Mouse (Mus musculus): Measurements from ENCODE around the gene Heg1. TPM values are rescaled to one million over a fixed set of nuclear protein-coding genes. Genes with fewer than 3 reads are reported as not detected.

Gene Heg1
- polyA plus RNA-seq, 1 experiment from 2014 or later = 4.6 TPM

- H3K9me3 ChIP-seq (replicated peaks; ENCODE audit: control insufficient read depth, low read length) = no peaks in the 10 kb centered on the region
- no peak for ATAC-seq (ENCODE audit: low read depth)
- no peak overlapping the region for H3K4me2 ChIP-seq (ENCODE audit: low read depth, low read length)
- no peak overlapping the region for H3K27ac ChIP-seq (ENCODE audit: low read length)
- no peaks in the 10 kb centered on the region for H3K36me3 ChIP-seq (ENCODE audit: control insufficient read depth, insufficient read depth)
- WGBS (ENCODE audit: insufficient replicate concordance) = 68% methylated on average over 14 of the region's 14 CpGs
- no peaks in the 10 kb centered on the region for H3K27me3 ChIP-seq (ENCODE audit: control insufficient read depth, insufficient read depth, low read depth, low read length)
- no peak overlapping the region for H3K9ac ChIP-seq (ENCODE audit: low read depth, low read length)
- no peaks in the 10 kb centered on the region for H3K4me1 ChIP-seq (ENCODE audit: control insufficient read depth, low read depth, low read length)
- no peak overlapping the region for H3K4me3 ChIP-seq (ENCODE audit: low read depth, low read length)
These were observed 10.6 kb upstream of the Heg1 start for GRCm38 (mm10) chr16:33673530-33674109.

- Histone ChIP-seq H3K27ac (ENCODE audit: low read length) (no peak overlapping the region), H3K9ac (ENCODE audit: low read depth, low read length) (no peak overlapping the region), H3K4me1 (ENCODE audit: control insufficient read depth, low read depth, low read length) (no peaks in the 10 kb centered on the region), H3K36me3 (ENCODE audit: control insufficient read depth, insufficient read depth) (no peaks in the 10 kb centered on the region), H3K4me3 (ENCODE audit: low read depth, low read length) (no peak overlapping the region), H3K4me2 (ENCODE audit: low read depth, low read length) (no peak overlapping the region), H3K9me3 (replicated peaks; ENCODE audit: control insufficient read depth, low read length) (no peaks in the 10 kb centered on the region), H3K27me3 (ENCODE audit: control insufficient read depth, insufficient read depth, low read depth, low read length) (no peaks in the 10 kb centered on the region)
- ATAC-seq (ENCODE audit: low read depth) = no peak
- WGBS (ENCODE audit: insufficient replicate concordance) = 69% methylated on average over 10 of the region's 10 CpGs
These were observed 8.9 kb upstream of the Heg1 start for GRCm38 (mm10) chr16:33675151-33675847.

GRCm38 (mm10) chr16:33675848-33676184 lies 8.4 kb upstream of the Heg1 start:
- WGBS (ENCODE audit: insufficient replicate concordance) = 57% methylated on average over 3 of the region's 3 CpGs

GRCm38 (mm10) chr16:33676347-33677312 lies 7.5 kb upstream of the Heg1 start:
- no peak overlapping the region for H3K27ac ChIP-seq (ENCODE audit: low read length)
- no peaks in the 10 kb centered on the region for H3K36me3 ChIP-seq (ENCODE audit: control insufficient read depth, insufficient read depth)
- H3K4me1 ChIP-seq (ENCODE audit: control insufficient read depth, low read depth, low read length) = no peaks in the 10 kb centered on the region
- H3K4me3 ChIP-seq (ENCODE audit: low read depth, low read length) = no peak overlapping the region
- no peak for ATAC-seq (ENCODE audit: low read depth)
- no peaks in the 10 kb centered on the region for H3K9me3 ChIP-seq (replicated peaks; ENCODE audit: control insufficient read depth, low read length)
- H3K27me3 ChIP-seq (ENCODE audit: control insufficient read depth, insufficient read depth, low read depth, low read length) = no peaks in the 10 kb centered on the region
- no peak overlapping the region for H3K9ac ChIP-seq (ENCODE audit: low read depth, low read length)
- 56% methylated on average over 7 of the region's 7 CpGs for WGBS (ENCODE audit: insufficient replicate concordance)
- H3K4me2 ChIP-seq (ENCODE audit: low read depth, low read length) = no peak overlapping the region

More at GRCm38 (mm10) chr16:33675848-33676184, 8.4 kb upstream of the Heg1 start:
- Histone ChIP-seq H3K9me3 (replicated peaks; ENCODE audit: control insufficient read depth, low read length) (no peaks in the 10 kb centered on the region), H3K4me1 (ENCODE audit: control insufficient read depth, low read depth, low read length) (no peaks in the 10 kb centered on the region), H3K36me3 (ENCODE audit: control insufficient read depth, insufficient read depth) (no peaks in the 10 kb centered on the region), H3K4me2 (ENCODE audit: low read depth, low read length) (no peak overlapping the region), H3K27ac (ENCODE audit: low read length) (no peak overlapping the region), H3K9ac (ENCODE audit: low read depth, low read length) (no peak overlapping the region), H3K4me3 (ENCODE audit: low read depth, low read length) (no peak overlapping the region), H3K27me3 (ENCODE audit: control insufficient read depth, insufficient read depth, low read depth, low read length) (no peaks in the 10 kb centered on the region)
- ATAC-seq (ENCODE audit: low read depth) = no peak

GRCm38 (mm10) chr16:33677313-33677690 lies 6.9 kb upstream of the Heg1 start:
- no peak for ATAC-seq (ENCODE audit: low read depth)
- no peaks in the 10 kb centered on the region for H3K36me3 ChIP-seq (ENCODE audit: control insufficient read depth, insufficient read depth)
- H3K27ac ChIP-seq (ENCODE audit: low read length) = no peak overlapping the region
- no peaks in the 10 kb centered on the region for H3K9me3 ChIP-seq (replicated peaks; ENCODE audit: control insufficient read depth, low read length)
- no peaks in the 10 kb centered on the region for H3K4me1 ChIP-seq (ENCODE audit: control insufficient read depth, low read depth, low read length)
- no peaks in the 10 kb centered on the region for H3K27me3 ChIP-seq (ENCODE audit: control insufficient read depth, insufficient read depth, low read depth, low read length)
- H3K4me3 ChIP-seq (ENCODE audit: low read depth, low read length) = no peak overlapping the region
- H3K4me2 ChIP-seq (ENCODE audit: low read depth, low read length) = no peak overlapping the region
- H3K9ac ChIP-seq (ENCODE audit: low read depth, low read length) = no peak overlapping the region
- WGBS (ENCODE audit: insufficient replicate concordance) = 80% methylated on average over 7 of the region's 7 CpGs

GRCm38 (mm10) chr16:33677901-33678300 lies 6.3 kb upstream of the Heg1 start:
- H3K4me2 ChIP-seq (ENCODE audit: low read depth, low read length) = no peak overlapping the region
- H3K27me3 ChIP-seq (ENCODE audit: control insufficient read depth, insufficient read depth, low read depth, low read length) = no peaks in the 10 kb centered on the region
- H3K9me3 ChIP-seq (replicated peaks; ENCODE audit: control insufficient read depth, low read length) = no peaks in the 10 kb centered on the region
- no peak overlapping the region for H3K4me3 ChIP-seq (ENCODE audit: low read depth, low read length)
- no peak for ATAC-seq (ENCODE audit: low read depth)
- H3K36me3 ChIP-seq (ENCODE audit: control insufficient read depth, insufficient read depth) = no peaks in the 10 kb centered on the region
- no peak overlapping the region for H3K9ac ChIP-seq (ENCODE audit: low read depth, low read length)
- no peaks in the 10 kb centered on the region for H3K4me1 ChIP-seq (ENCODE audit: control insufficient read depth, low read depth, low read length)
- WGBS (ENCODE audit: insufficient replicate concordance) = 59% methylated on average over 5 of the region's 5 CpGs
- H3K27ac ChIP-seq (ENCODE audit: low read length) = no peak overlapping the region

GRCm38 (mm10) chr16:33680271-33680670 lies 3.9 kb upstream of the Heg1 start:
- H3K9me3 ChIP-seq (replicated peaks; ENCODE audit: control insufficient read depth, low read length) = no peaks in the 10 kb centered on the region
- H3K27ac ChIP-seq (ENCODE audit: low read length) = no peak overlapping the region
- 73% methylated on average over 7 of the region's 7 CpGs for WGBS (ENCODE audit: insufficient replicate concordance)
- ATAC-seq (ENCODE audit: low read depth) = no peak
- peaks cover 5% of the 10 kb centered on the region; the same call in 1 of the 2 replicates for H3K4me1 ChIP-seq (ENCODE audit: control insufficient read depth, low read depth, low read length)
- no peak overlapping the region for H3K9ac ChIP-seq (ENCODE audit: low read depth, low read length)
- H3K27me3 ChIP-seq (ENCODE audit: control insufficient read depth, insufficient read depth, low read depth, low read length) = no peaks in the 10 kb centered on the region
- H3K36me3 ChIP-seq (ENCODE audit: control insufficient read depth, insufficient read depth) = no peaks in the 10 kb centered on the region
- H3K4me2 ChIP-seq (ENCODE audit: low read depth, low read length) = no peak overlapping the region
- H3K4me3 ChIP-seq (ENCODE audit: low read depth, low read length) = no peak overlapping the region

- Histone ChIP-seq H3K27me3 (ENCODE audit: control insufficient read depth, insufficient read depth, low read depth, low read length) (no peaks in the 10 kb centered on the region), H3K4me2 (ENCODE audit: low read depth, low read length) (no peak overlapping the region), H3K27ac (ENCODE audit: low read length) (no peak overlapping the region), H3K9me3 (replicated peaks; ENCODE audit: control insufficient read depth, low read length) (no peaks in the 10 kb centered on the region), H3K4me3 (ENCODE audit: low read depth, low read length) (no peak overlapping the region), H3K4me1 (ENCODE audit: control insufficient read depth, low read depth, low read length) (peaks cover 10% of the 10 kb centered on the region; the same call in 1 of the 2 replicates), H3K9ac (ENCODE audit: low read depth, low read length) (no peak overlapping the region), H3K36me3 (ENCODE audit: control insufficient read depth, insufficient read depth) (no peaks in the 10 kb centered on the region)
- 42% methylated on average over 10 of the region's 10 CpGs for WGBS (ENCODE audit: insufficient replicate concordance)
- ATAC-seq (ENCODE audit: low read depth) = no peak
These were observed 3.4 kb upstream of the Heg1 start for GRCm38 (mm10) chr16:33680816-33681215.

- ATAC-seq (ENCODE audit: low read depth) = no peak
- Histone ChIP-seq H3K27me3 (ENCODE audit: control insufficient read depth, insufficient read depth, low read depth, low read length) (no peaks in the 10 kb centered on the region), H3K36me3 (ENCODE audit: control insufficient read depth, insufficient read depth) (no peaks in the 10 kb centered on the region), H3K4me1 (ENCODE audit: control insufficient read depth, low read depth, low read length) (peaks cover 16% of the 10 kb centered on the region), H3K27ac (ENCODE audit: low read length) (no peak overlapping the region), H3K9ac (ENCODE audit: low read depth, low read length) (no peak overlapping the region), H3K4me2 (ENCODE audit: low read depth, low read length) (no peak overlapping the region), H3K4me3 (ENCODE audit: low read depth, low read length) (no peak overlapping the region), H3K9me3 (replicated peaks; ENCODE audit: control insufficient read depth, low read length) (no peaks in the 10 kb centered on the region)
These were observed 2.5 kb upstream of the Heg1 start for GRCm38 (mm10) chr16:33681661-33682060.

All from liver, embryonic 16.5 days (tissue).